Mouse (Mus musculus): ENCODE measurements around the gene Gm17545. TPM values are rescaled to one million over a fixed set of nuclear protein-coding genes. Genes with fewer than 3 reads are reported as not detected.

Gene Gm17545
- polyA plus RNA-seq, 1 experiment = not detected

GRCm38 (mm10) chr9:22422559-22422958, 31.5 kb upstream of the Gm17545 start:
- no peak overlapping the region for H3K4me3 ChIP-seq (ENCODE audit: insufficient read depth, low read depth, low read length)
- TF ChIP-seq CTCF (IDR thresholded peaks at IDR 0.05; ENCODE audit: insufficient read depth, low read depth, low read length) = no peak
- TF ChIP-seq POLR2A (IDR thresholded peaks at IDR 0.05; ENCODE audit: insufficient read depth, low read depth, low read length) = no peak
- WGBS = 38% methylated on average over 1 of the region's 1 CpGs
- no peak overlapping the region for H3K27ac ChIP-seq (ENCODE audit: insufficient read depth, low read depth, low read length)
- H3K4me1 ChIP-seq (ENCODE audit: control insufficient read depth, insufficient read depth, low read length) = peaks cover 3% of the 10 kb centered on the region

GRCm38 (mm10) chr9:22423507-22423906, 30.6 kb upstream of the Gm17545 start:
- WGBS = 64% methylated on average over 1 of the region's 1 CpGs
- TF ChIP-seq CTCF (IDR thresholded peaks at IDR 0.05; ENCODE audit: insufficient read depth, low read depth, low read length) = no peak
- Histone ChIP-seq H3K27ac (ENCODE audit: insufficient read depth, low read depth, low read length) (no peak overlapping the region), H3K4me1 (ENCODE audit: control insufficient read depth, insufficient read depth, low read length) (0 out of 2 replicates have a peak, but pooled peaks cover 3% of the 10 kb centered on the region), H3K4me3 (ENCODE audit: insufficient read depth, low read depth, low read length) (no peak overlapping the region)

GRCm38 (mm10) chr9:22424196-22424595, 29.9 kb upstream of the Gm17545 start:
- H3K4me1 ChIP-seq (ENCODE audit: control insufficient read depth, insufficient read depth, low read length) = peaks cover 6% of the 10 kb centered on the region; the same call in 1 of the 2 replicates
- H3K27ac ChIP-seq (ENCODE audit: insufficient read depth, low read depth, low read length) = no peak overlapping the region
- no peak for TF ChIP-seq POLR2A (IDR thresholded peaks at IDR 0.05; ENCODE audit: insufficient read depth, low read depth, low read length)
- no peak for TF ChIP-seq CTCF (IDR thresholded peaks at IDR 0.05; ENCODE audit: insufficient read depth, low read depth, low read length)
- H3K4me3 ChIP-seq (ENCODE audit: insufficient read depth, low read depth, low read length) = no peak overlapping the region
- 80% methylated on average over 10 of the region's 10 CpGs for WGBS

- WGBS = 93% methylated on average over 4 of the region's 4 CpGs
- TF ChIP-seq POLR2A (IDR thresholded peaks at IDR 0.05; ENCODE audit: insufficient read depth, low read depth, low read length) (no peak), CTCF (IDR thresholded peaks at IDR 0.05; ENCODE audit: insufficient read depth, low read depth, low read length) (no peak)
- Histone ChIP-seq H3K27ac (ENCODE audit: insufficient read depth, low read depth, low read length) (no peak overlapping the region), H3K4me1 (ENCODE audit: control insufficient read depth, insufficient read depth, low read length) (peaks cover 6% of the 10 kb centered on the region; the same call in 1 of the 2 replicates), H3K4me3 (ENCODE audit: insufficient read depth, low read depth, low read length) (no peak overlapping the region)
Observed at GRCm38 (mm10) chr9:22424719-22425118, 29.4 kb upstream of the Gm17545 start.

- Histone ChIP-seq H3K4me1 (ENCODE audit: control insufficient read depth, insufficient read depth, low read length) (peaks cover 8% of the 10 kb centered on the region), H3K4me3 (ENCODE audit: insufficient read depth, low read depth, low read length) (no peak overlapping the region), H3K27ac (ENCODE audit: insufficient read depth, low read depth, low read length) (no peak overlapping the region)
- TF ChIP-seq CTCF (IDR thresholded peaks at IDR 0.05; ENCODE audit: insufficient read depth, low read depth, low read length) (no peak), POLR2A (IDR thresholded peaks at IDR 0.05; ENCODE audit: insufficient read depth, low read depth, low read length) (no peak)
- WGBS = 68% methylated on average over 4 of the region's 4 CpGs
Observed at GRCm38 (mm10) chr9:22428028-22428665, 25.9 kb upstream of the Gm17545 start.

- WGBS = 77% methylated on average over 14 of the region's 14 CpGs
- Histone ChIP-seq H3K4me1 (ENCODE audit: control insufficient read depth, insufficient read depth, low read length) (peaks cover 8% of the 10 kb centered on the region), H3K4me3 (ENCODE audit: insufficient read depth, low read depth, low read length) (no peak overlapping the region), H3K27ac (ENCODE audit: insufficient read depth, low read depth, low read length) (no peak overlapping the region)
- TF ChIP-seq POLR2A (IDR thresholded peaks at IDR 0.05; ENCODE audit: insufficient read depth, low read depth, low read length) (no peak), CTCF (IDR thresholded peaks at IDR 0.05; ENCODE audit: insufficient read depth, low read depth, low read length) (no peak)
Observed at GRCm38 (mm10) chr9:22428666-22429410, 25.3 kb upstream of the Gm17545 start.

GRCm38 (mm10) chr9:22429533-22430241, 24.4 kb upstream of the Gm17545 start:
- TF ChIP-seq CTCF (IDR thresholded peaks at IDR 0.05; ENCODE audit: insufficient read depth, low read depth, low read length) = no peak
- TF ChIP-seq POLR2A (IDR thresholded peaks at IDR 0.05; ENCODE audit: insufficient read depth, low read depth, low read length) = no peak
- H3K4me3 ChIP-seq (ENCODE audit: insufficient read depth, low read depth, low read length) = no peak overlapping the region
- H3K27ac ChIP-seq (ENCODE audit: insufficient read depth, low read depth, low read length) = no peak overlapping the region
- H3K4me1 ChIP-seq (ENCODE audit: control insufficient read depth, insufficient read depth, low read length) = peaks cover 8% of the 10 kb centered on the region
- 38% methylated on average over 15 of the region's 15 CpGs for WGBS

- H3K4me1 ChIP-seq (ENCODE audit: control insufficient read depth, insufficient read depth, low read length) = peaks cover 8% of the 10 kb centered on the region
- H3K27ac ChIP-seq (ENCODE audit: insufficient read depth, low read depth, low read length) = no peak overlapping the region
- no peak overlapping the region for H3K4me3 ChIP-seq (ENCODE audit: insufficient read depth, low read depth, low read length)
- 46% methylated on average over 5 of the region's 5 CpGs for WGBS
- TF ChIP-seq POLR2A (IDR thresholded peaks at IDR 0.05; ENCODE audit: insufficient read depth, low read depth, low read length) (no peak), CTCF (IDR thresholded peaks at IDR 0.05; ENCODE audit: insufficient read depth, low read depth, low read length) (no peak)
Observed at GRCm38 (mm10) chr9:22430315-22430840, 23.7 kb upstream of the Gm17545 start.

- peaks cover 8% of the 10 kb centered on the region for H3K4me1 ChIP-seq (ENCODE audit: control insufficient read depth, insufficient read depth, low read length)
- no peak overlapping the region for H3K27ac ChIP-seq (ENCODE audit: insufficient read depth, low read depth, low read length)
- 83% methylated on average over 2 of the region's 2 CpGs for WGBS
- no peak for TF ChIP-seq POLR2A (IDR thresholded peaks at IDR 0.05; ENCODE audit: insufficient read depth, low read depth, low read length)
- TF ChIP-seq CTCF (IDR thresholded peaks at IDR 0.05; ENCODE audit: insufficient read depth, low read depth, low read length) = no peak
- no peak overlapping the region for H3K4me3 ChIP-seq (ENCODE audit: insufficient read depth, low read depth, low read length)
Observed at GRCm38 (mm10) chr9:22433221-22433620, 20.9 kb upstream of the Gm17545 start.

Measured in olfactory bulb, adult 2 months (tissue).